Mouse (Mus musculus): Measurements from ENCODE around the gene Ifitm1.

DNA sequence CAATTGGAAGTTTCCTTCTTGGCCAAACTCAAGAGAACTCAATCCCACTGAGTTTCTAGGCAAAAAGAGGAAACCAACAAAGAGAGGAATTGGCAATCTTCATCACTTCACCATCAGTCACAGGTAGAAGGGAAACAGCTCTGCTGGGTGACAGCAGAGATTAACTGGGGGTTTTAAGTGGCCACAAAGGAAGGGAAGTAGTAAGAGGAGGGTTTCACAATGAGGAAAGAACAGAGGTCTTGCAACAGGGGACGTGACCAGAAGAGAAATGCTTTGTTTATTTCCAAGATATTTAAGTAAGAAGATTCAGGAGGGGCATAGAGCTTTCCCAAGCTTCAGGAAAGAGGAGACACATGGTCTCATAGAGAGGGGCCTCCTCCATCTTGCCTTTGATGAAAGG is 30.8 kb downstream of the Ifitm1 start:
- TF ChIP-seq CTCF (IDR thresholded peaks at IDR 0.05) (no peak), EP300 (IDR thresholded peaks at IDR 0.05) (peak; percentile 48)
